Mouse (Mus musculus): ENCODE data around the gene Zwilch. TPM values are rescaled to one million over a fixed set of nuclear protein-coding genes. Genes with fewer than 3 reads are reported as not detected.

Zwilch gene
- polyA plus RNA-seq, 1 experiment: 7.1 TPM

GRCm38 (mm10) chr9:64115756-64116155 lies 57.1 kb downstream of the Zwilch start:
- DNase-seq (ENCODE audit: extremely low spot score in 1 of 2, low spot score in 1 of 2): no peak

- DNase-seq (ENCODE audit: extremely low spot score in 1 of 2, low spot score in 1 of 2): no peak
Measured at GRCm38 (mm10) chr9:64114646-64115045, 58.3 kb downstream of the Zwilch start.

GRCm38 (mm10) chr9:64110502-64110901 lies 62.4 kb downstream of the Zwilch start:
- DNase-seq (ENCODE audit: extremely low spot score in 1 of 2, low spot score in 1 of 2): no peak

GRCm38 (mm10) chr9:64105301-64105700 lies 67.6 kb downstream of the Zwilch start:
- DNase-seq (ENCODE audit: extremely low spot score in 1 of 2, low spot score in 1 of 2): no peak

- DNase-seq (ENCODE audit: extremely low spot score in 1 of 2, low spot score in 1 of 2): peak in 1 of 2 experiments; percentile 68
Measured at GRCm38 (mm10) chr9:64100442-64100841, 72.5 kb downstream of the Zwilch start.

GRCm38 (mm10) chr9:64098282-64098681 lies 74.6 kb downstream of the Zwilch start:
- DNase-seq (ENCODE audit: extremely low spot score in 1 of 2, low spot score in 1 of 2): no peak

- DNase-seq (ENCODE audit: extremely low spot score in 1 of 2, low spot score in 1 of 2): no peak
Measured at GRCm38 (mm10) chr9:64094083-64094482, 78.8 kb downstream of the Zwilch start.

GRCm38 (mm10) chr9:64089004-64089403 lies 83.9 kb downstream of the Zwilch start:
- DNase-seq (ENCODE audit: extremely low spot score in 1 of 2, low spot score in 1 of 2): no peak

GRCm38 (mm10) chr9:64088346-64088745 lies 84.6 kb downstream of the Zwilch start:
- DNase-seq (ENCODE audit: extremely low spot score in 1 of 2, low spot score in 1 of 2): no peak

- peak; percentile 51 to 89 for DNase-seq (ENCODE audit: extremely low spot score in 1 of 2, low spot score in 1 of 2)
Measured at GRCm38 (mm10) chr9:64087461-64088235, 85.3 kb downstream of the Zwilch start.

Other genes starting within 250 kb of the Zwilch start
- 3.1 TPM in 2 replicates for gene Smad6, start 151.0 kb downstream of the Zwilch start, polyA plus RNA-seq (2012; rRNA removed)
- 0.08 and 0.22 TPM in 2 replicates for gene Lctl, start 56.0 kb downstream of the Zwilch start, polyA plus RNA-seq (2012; rRNA removed)
- gene Rpl4, start 271 bp upstream of the Zwilch start, polyA plus RNA-seq (2012; rRNA removed): 536 and 611 TPM in 2 replicates
- gene Snapc5, start 6.2 kb upstream of the Zwilch start, polyA plus RNA-seq (2012; rRNA removed): 34.8 and 35.4 TPM in 2 replicates
- gene Uchl4, start 62.1 kb upstream of the Zwilch start, polyA plus RNA-seq (2012; rRNA removed): 0.22 and 0.29 TPM in 2 replicates
- gene Map2k1, start 80.5 kb upstream of the Zwilch start, polyA plus RNA-seq (2012; rRNA removed): 261 and 265 TPM in 2 replicates
- 40.5 and 42.0 TPM in 2 replicates for gene Tipin, start 108.5 kb upstream of the Zwilch start, polyA plus RNA-seq (2012; rRNA removed)
- 23.0 and 24.1 TPM in 2 replicates for gene Dis3l, start 168.2 kb upstream of the Zwilch start, polyA plus RNA-seq (2012; rRNA removed)
- 7.3 and 8.0 TPM in 2 replicates for gene Megf11, start 212.5 kb upstream of the Zwilch start, polyA plus RNA-seq (2012; rRNA removed)